Mouse (Mus musculus): ENCODE data around the gene Adcy4. TPM values are rescaled to one million over a fixed set of nuclear protein-coding genes. Genes with fewer than 3 reads are reported as not detected.

Gene Adcy4
- polyA plus RNA-seq, 1 experiment from 2014 or later: 29.3 TPM

GRCm38 (mm10) chr14:55793946-55794345 lies 10.1 kb upstream of the Adcy4 start:
- TF ChIP-seq EP300 (IDR thresholded peaks at IDR 0.05) (no peak), CTCF (IDR thresholded peaks at IDR 0.05) (no peak)
- ATAC-seq: peak; percentile 21; the same call in 1 of the 2 replicates

GRCm38 (mm10) chr14:55793461-55793860 lies 9.6 kb upstream of the Adcy4 start:
- TF ChIP-seq CTCF (IDR thresholded peaks at IDR 0.05): no peak
- peak; percentile 23; the same call in 1 of the 2 replicates for TF ChIP-seq EP300 (IDR thresholded peaks at IDR 0.05)
- Histone ChIP-seq H3K9me3 (ENCODE audit: low read length) (no peaks in the 10 kb centered on the region), H3K4me3 (ENCODE audit: low read depth, low read length) (no peak overlapping the region), H3K27ac (ENCODE audit: low read length) (0 out of 2 replicates have a peak overlapping the region, but pooled peaks have one; percentile 16), H3K36me3 (ENCODE audit: insufficient read depth, low read length) (no peaks in the 10 kb centered on the region), H3K9ac (replicated peaks; ENCODE audit: low read depth) (no peak overlapping the region), H3K27me3 (replicated peaks; ENCODE audit: insufficient read depth, low read length) (0 out of 2 replicates have a peak, but pooled peaks cover 2% of the 10 kb centered on the region), H3K4me1 (ENCODE audit: insufficient read depth, low read depth, low read length) (peaks cover 4% of the 10 kb centered on the region; the same call in 1 of the 2 replicates), H3K4me2 (replicated peaks; ENCODE audit: low read depth, low read length) (no peak overlapping the region)
- WGBS: 21% methylated on average over 2 of the region's 2 CpGs
- ATAC-seq (0 out of 2 replicates have a peak, but pooled peaks have one; percentile 12), DNase-seq (ENCODE audit: low spot score) (peak; percentile 66)

More at GRCm38 (mm10) chr14:55793946-55794345, 10.1 kb upstream of the Adcy4 start:
- H3K4me2 ChIP-seq (replicated peaks; ENCODE audit: low read depth, low read length): no peak overlapping the region
- H3K9ac ChIP-seq (replicated peaks; ENCODE audit: low read depth): no peak overlapping the region
- WGBS: 44% methylated on average over 2 of the region's 2 CpGs
- peak; percentile 74 for DNase-seq (ENCODE audit: low spot score)
- H3K36me3 ChIP-seq (ENCODE audit: insufficient read depth, low read length): no peaks in the 10 kb centered on the region
- H3K4me1 ChIP-seq (ENCODE audit: insufficient read depth, low read depth, low read length): peaks cover under 1% of the 10 kb centered on the region; the same call in 1 of the 2 replicates
- H3K9me3 ChIP-seq (ENCODE audit: low read length): no peaks in the 10 kb centered on the region
- no peak overlapping the region for H3K4me3 ChIP-seq (ENCODE audit: low read depth, low read length)
- H3K27ac ChIP-seq (ENCODE audit: low read length): 0 out of 2 replicates have a peak overlapping the region, but pooled peaks have one; percentile 16
- H3K27me3 ChIP-seq (replicated peaks; ENCODE audit: insufficient read depth, low read length): no peaks in the 10 kb centered on the region

- 0 out of 2 replicates have a peak, but pooled peaks cover 9% of the 10 kb centered on the region for H3K27me3 ChIP-seq (replicated peaks; ENCODE audit: insufficient read depth, low read length)
- WGBS: 3% methylated on average over 40 of the region's 40 CpGs
- DNase-seq (ENCODE audit: low spot score) (peak; percentile 64), ATAC-seq (peak; percentile 61)
- H3K9ac ChIP-seq (replicated peaks; ENCODE audit: low read depth): peak within 1 kb of the TSS; percentile 34; the same call in 1 of the 2 replicates
- H3K4me1 ChIP-seq (ENCODE audit: insufficient read depth, low read depth, low read length): peaks cover 8% of the 10 kb centered on the region; the same call in 1 of the 2 replicates
- TF ChIP-seq CTCF (IDR thresholded peaks at IDR 0.05) (0 out of 2 replicates have a peak, but pooled peaks have one; percentile 6), EP300 (IDR thresholded peaks at IDR 0.05) (no peak)
- H3K9me3 ChIP-seq (ENCODE audit: low read length): no peaks in the 10 kb centered on the region
- H3K27ac ChIP-seq (ENCODE audit: low read length): no peak within 1 kb of the TSS
- H3K4me3 ChIP-seq (ENCODE audit: low read depth, low read length): peak within 1 kb of the TSS; percentile 38
- H3K36me3 ChIP-seq (ENCODE audit: insufficient read depth, low read length): no peaks in the 10 kb centered on the region
- peak within 1 kb of the TSS; percentile 75 for H3K4me2 ChIP-seq (replicated peaks; ENCODE audit: low read depth, low read length)
Observed at GRCm38 (mm10) chr14:55788256-55789050, 4.6 kb upstream of the Adcy4 start, which contains the start of gene Ripk3. Gene Ripk3, minus strand, starts transcription at chr14:55788865.

- no peak for TF ChIP-seq EP300 (IDR thresholded peaks at IDR 0.05)
- no peak for TF ChIP-seq CTCF (IDR thresholded peaks at IDR 0.05)
- Histone ChIP-seq H3K27ac (ENCODE audit: low read length) (no peak overlapping the region), H3K9ac (replicated peaks; ENCODE audit: low read depth) (no peak overlapping the region), H3K36me3 (ENCODE audit: insufficient read depth, low read length) (no peaks in the 10 kb centered on the region), H3K9me3 (ENCODE audit: low read length) (no peaks in the 10 kb centered on the region), H3K4me2 (replicated peaks; ENCODE audit: low read depth, low read length) (peak overlapping the region; percentile 75), H3K4me3 (ENCODE audit: low read depth, low read length) (peak overlapping the region; percentile 38; the same call in 1 of the 2 replicates), H3K27me3 (replicated peaks; ENCODE audit: insufficient read depth, low read length) (0 out of 2 replicates have a peak, but pooled peaks cover 9% of the 10 kb centered on the region), H3K4me1 (ENCODE audit: insufficient read depth, low read depth, low read length) (peaks cover 8% of the 10 kb centered on the region; the same call in 1 of the 2 replicates)
- DNase-seq (ENCODE audit: low spot score): no peak
- WGBS: 31% methylated on average over 11 of the region's 11 CpGs
- no peak for ATAC-seq
Observed at GRCm38 (mm10) chr14:55787731-55788130, 3.8 kb upstream of the Adcy4 start.

GRCm38 (mm10) chr14:55785195-55785594 lies 1.3 kb upstream of the Adcy4 start:
- Histone ChIP-seq H3K4me2 (replicated peaks; ENCODE audit: low read depth, low read length) (no peak overlapping the region), H3K4me1 (ENCODE audit: insufficient read depth, low read depth, low read length) (peaks cover 8% of the 10 kb centered on the region; the same call in 1 of the 2 replicates), H3K9ac (replicated peaks; ENCODE audit: low read depth) (no peak overlapping the region), H3K27ac (ENCODE audit: low read length) (no peak overlapping the region), H3K27me3 (replicated peaks; ENCODE audit: insufficient read depth, low read length) (0 out of 2 replicates have a peak, but pooled peaks cover 16% of the 10 kb centered on the region), H3K9me3 (ENCODE audit: low read length) (no peaks in the 10 kb centered on the region), H3K36me3 (ENCODE audit: insufficient read depth, low read length) (no peaks in the 10 kb centered on the region), H3K4me3 (ENCODE audit: low read depth, low read length) (no peak overlapping the region)
- ATAC-seq: no peak
- DNase-seq (ENCODE audit: low spot score): peak; percentile 41
- TF ChIP-seq CTCF (IDR thresholded peaks at IDR 0.05): peak; percentile 52
- no peak for TF ChIP-seq EP300 (IDR thresholded peaks at IDR 0.05)
- WGBS: 33% methylated on average over 6 of the region's 6 CpGs

Data from lung, postnatal 0 days (tissue).